Mouse (Mus musculus) embryonic facial prominence, embryonic 14.5 days (tissue): ENCODE results near the gene Olfr812. TPM values are rescaled to one million over a fixed set of nuclear protein-coding genes. Genes with fewer than 3 reads are reported as not detected.
"Not testable (repeated sequence)": the region's sequence is repeated elsewhere in the genome, so short reads cannot be mapped to it uniquely, and the experiment has no call there.

Experiments used
- ATAC-seq: fragments of 200-750 bp; cut with Nextera tagmentation; 2 replicates; pipeline ENCODE4 v1.8.0; 2017; ENCODE audit warnings: low read depth, moderate number of reproducible peaks, moderate TSS enrichment
- DNase-seq: peaks from one replicate; pipeline ENCODE4 v3.0.0-alpha.2; 2015; ENCODE audit warnings: low spot score
- H3K27ac ChIP-seq: fragments of 300-500 bp; sonication (generic); replicated peaks from 2 replicates; pipeline ENCODE4 v1.5.1; 2014; ENCODE audit warnings: low read depth, mild to moderate bottlenecking, low read length, moderate library complexity
- H3K27me3 ChIP-seq: fragments of 300-500 bp; sonication (generic); replicated peaks from 2 replicates; pipeline ENCODE4 v1.6.1; 2014; ENCODE audit warnings: low read length; ENCODE audit not compliant: control insufficient read depth, insufficient read depth
- H3K36me3 ChIP-seq: fragments of 300-500 bp; sonication (generic); 2 replicates; pipeline ENCODE4 v1.6.1; 2014; ENCODE audit warnings: low read length, mixed read lengths; ENCODE audit not compliant: control insufficient read depth, insufficient read depth
- H3K4me1 ChIP-seq: fragments of 300-500 bp; sonication (generic); 2 replicates; pipeline ENCODE4 v1.6.1; 2014; ENCODE audit warnings: antibody characterized with exemption, low read length; ENCODE audit not compliant: control insufficient read depth, insufficient read depth
- H3K4me2 ChIP-seq: fragments of 300-500 bp; sonication (generic); 2 replicates; pipeline ENCODE4 v1.6.1; 2014; ENCODE audit warnings: low read depth, mild to moderate bottlenecking, low read length, moderate library complexity, mixed read lengths
- H3K4me3 ChIP-seq: fragments of 300-500 bp; sonication (generic); 2 replicates; pipeline ENCODE4 v1.5.1; 2014; ENCODE audit warnings: low read depth, mild to moderate bottlenecking, low read length
- H3K9ac ChIP-seq: fragments of 300-500 bp; sonication (generic); 2 replicates; pipeline ENCODE4 v1.6.1; 2014; ENCODE audit warnings: low read depth, mild to moderate bottlenecking, low read length, moderate library complexity, mixed read lengths
- H3K9me3 ChIP-seq: fragments of 300-500 bp; sonication (generic); 2 replicates; pipeline ENCODE4 v1.6.1; 2016; ENCODE audit warnings: low read length; ENCODE audit not compliant: control insufficient read depth
- WGBS: fragments of 180-500 bp; shearing (Covaris S2); extraction: QIAGEN DNeasy Blood & Tissue Kit; methylation state at CpG from one replicate; pipeline ENCODE4 v1.1.7; 2014; 5-methylcytosine and 5-hydroxymethylcytosine counted together
- polyA plus RNA-seq: library from polyadenylated mRNA; unstranded; fragments of >200 nt; fragmentation: Nextera tagmentation; extraction: Ambion mirVana; gene quantifications from 2 replicates; pipeline ENCODE4 v1.2.1, GENCODE M21; 2014

Olfr812 gene
- 0.16 and 0.21 TPM in 2 replicates for polyA plus RNA-seq

- no peak within 1 kb of the TSS for H3K4me3 ChIP-seq
- 60% methylated on average over 1 of the region's 1 CpGs for WGBS
- no peak within 1 kb of the TSS for H3K27ac ChIP-seq
- ATAC-seq (no peak), DNase-seq (no peak)
- no peaks in the 10 kb centered on the region for H3K9me3 ChIP-seq
- H3K36me3 ChIP-seq, result no peaks in the 10 kb centered on the region
- H3K4me2 ChIP-seq, result no peak within 1 kb of the TSS
- no peaks in the 10 kb centered on the region for H3K4me1 ChIP-seq
- no peaks in the 10 kb centered on the region for H3K27me3 ChIP-seq
- no peak within 1 kb of the TSS for H3K9ac ChIP-seq
These were observed at the start of gene Olfr812 for GRCm38 (mm10) chr10:129845994-129846393. Gene Olfr812, minus strand, starts transcription at chr10:129846094.

DNA sequence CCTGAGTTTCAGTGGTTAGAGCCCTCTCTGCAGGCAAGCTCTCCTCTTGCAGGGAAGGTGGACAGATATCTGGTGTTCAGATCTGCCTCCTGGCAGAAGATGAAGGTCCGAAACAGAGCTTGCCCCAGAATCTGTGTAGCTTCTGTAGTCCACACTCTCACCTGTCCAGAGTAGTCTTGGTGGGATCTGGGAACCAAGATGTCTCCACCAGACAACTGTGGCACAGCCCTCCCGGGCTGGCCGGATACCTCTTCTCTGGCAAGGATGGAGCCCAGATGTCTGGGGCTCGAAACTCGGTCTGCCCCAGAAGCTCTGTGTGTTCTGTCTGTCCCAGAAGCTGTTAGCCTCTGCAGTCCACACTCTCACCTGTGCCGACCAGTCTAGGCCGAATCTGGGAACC, 40.0 kb upstream of the Olfr812 start:
- no peak overlapping the region for H3K9ac ChIP-seq
- no peak overlapping the region for H3K4me3 ChIP-seq
- no peak overlapping the region for H3K27ac ChIP-seq
- ATAC-seq, result no peak
- no peaks in the 10 kb centered on the region for H3K4me1 ChIP-seq
- DNase-seq, result no peak
- H3K4me2 ChIP-seq, result no peak overlapping the region
- H3K36me3 ChIP-seq, result no peaks in the 10 kb centered on the region
- WGBS, result 93% methylated on average over 7 of the region's 7 CpGs
- H3K27me3 ChIP-seq, result no peaks in the 10 kb centered on the region
- H3K9me3 ChIP-seq, result no peaks in the 10 kb centered on the region

DNA sequence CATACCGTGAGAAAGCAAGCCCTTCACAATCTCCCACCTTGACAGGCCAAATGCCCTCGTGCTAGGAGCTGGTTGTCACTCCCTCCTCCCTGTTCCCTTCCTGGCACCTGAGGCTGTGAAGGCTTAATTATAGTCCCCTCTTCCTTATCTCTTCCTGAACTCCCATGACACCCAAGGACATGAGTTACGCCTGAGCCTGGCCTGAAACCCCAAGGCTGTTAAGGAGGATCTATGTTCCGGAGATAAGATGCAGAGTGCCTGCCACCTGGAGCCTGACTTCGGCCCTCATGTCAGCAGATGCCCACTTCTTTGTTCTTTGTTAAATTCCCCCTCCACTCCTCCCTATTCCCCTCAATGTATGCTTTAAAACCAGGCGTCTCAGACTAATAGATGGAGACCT, 39.6 kb upstream of the Olfr812 start:
- not testable (repeated sequence) for H3K9ac ChIP-seq, H3K4me2 ChIP-seq, H3K4me1 ChIP-seq, H3K9me3 ChIP-seq, H3K36me3 ChIP-seq, DNase-seq, H3K27ac ChIP-seq, ATAC-seq, H3K4me3 ChIP-seq, H3K27me3 ChIP-seq
- 83% methylated on average over 6 of the region's 6 CpGs for WGBS

DNA sequence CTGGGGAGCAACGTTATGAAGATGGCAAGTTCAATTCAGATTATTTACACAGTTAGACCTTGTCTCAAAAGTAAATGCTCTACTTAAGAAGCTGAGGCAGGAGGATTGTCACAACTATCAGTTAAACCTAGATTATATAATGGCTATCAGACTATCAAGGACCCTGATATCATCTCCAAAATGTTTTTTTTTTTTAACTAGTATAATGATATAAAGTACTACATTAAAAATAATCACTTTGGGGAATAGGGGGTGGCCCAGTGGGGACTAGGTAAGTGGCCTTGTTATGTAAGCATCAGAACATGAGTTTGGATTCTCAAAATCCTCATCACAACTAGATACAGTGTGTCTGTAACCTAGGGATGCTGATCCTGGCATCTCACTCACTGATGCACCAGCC, 33.9 kb upstream of the Olfr812 start, which contains the start of gene Olfr814:
TSS of gene Olfr814 (minus strand) at position 101 of the 400 bp plus-strand sequence.
- not testable (repeated sequence) for H3K27ac ChIP-seq, H3K36me3 ChIP-seq, H3K27me3 ChIP-seq, H3K4me1 ChIP-seq, DNase-seq, H3K4me2 ChIP-seq, ATAC-seq, H3K4me3 ChIP-seq, H3K9ac ChIP-seq, H3K9me3 ChIP-seq
- WGBS, result no CpG with 5 or more reads among the region's 1 CpGs

DNA sequence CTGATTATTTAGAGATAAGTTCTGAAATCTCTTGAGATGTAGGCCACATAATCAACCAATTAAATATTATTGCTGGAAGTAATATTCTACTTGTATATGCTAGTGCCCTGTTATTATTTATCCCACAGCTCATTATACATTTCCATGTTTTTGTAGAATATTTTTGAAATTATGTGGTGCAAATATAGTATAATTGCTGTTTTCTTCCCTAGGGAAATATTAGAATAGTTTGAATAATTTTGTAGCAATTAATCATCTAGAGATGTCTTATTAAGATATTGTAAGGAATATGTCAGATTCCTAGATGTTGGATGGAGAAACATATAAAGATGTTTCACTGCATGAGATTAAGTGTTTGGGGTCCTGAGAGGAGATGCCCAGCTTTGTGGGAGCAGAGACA, 9.2 kb upstream of the Olfr812 start, which contains the start of gene Olfr813:
TSS of gene Olfr813 (plus strand) at position 301 of the 400 bp plus-strand sequence.
- Histone ChIP-seq H3K4me2 (no peak within 1 kb of the TSS), H3K9me3 (no peaks in the 10 kb centered on the region), H3K4me3 (no peak within 1 kb of the TSS), H3K36me3 (no peaks in the 10 kb centered on the region), H3K27ac (no peak within 1 kb of the TSS), H3K9ac (no peak within 1 kb of the TSS), H3K4me1 (no peaks in the 10 kb centered on the region), H3K27me3 (no peaks in the 10 kb centered on the region)
- DNase-seq (no peak), ATAC-seq (no peak)

DNA sequence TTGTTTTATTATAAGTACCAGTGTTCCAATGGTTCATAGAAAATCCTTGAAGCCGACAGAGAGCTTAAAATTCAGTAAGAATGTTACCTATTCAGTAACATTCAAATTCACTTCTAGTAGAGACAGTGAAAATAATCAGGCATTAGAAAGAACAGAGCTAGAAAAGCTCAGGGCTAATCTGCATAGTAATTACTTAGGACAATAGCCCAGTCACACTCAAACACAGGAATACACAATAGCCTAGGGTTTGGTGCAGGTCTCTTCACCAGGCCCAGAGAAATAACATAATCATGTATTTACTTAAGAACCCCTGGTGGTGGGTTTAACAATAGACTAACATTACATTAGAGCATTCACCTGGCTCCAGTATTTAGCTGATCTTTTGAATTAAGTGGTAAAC, 1.4 kb upstream of the Olfr812 start:
- H3K9me3 ChIP-seq, result no peaks in the 10 kb centered on the region
- H3K4me2 ChIP-seq, result no peak overlapping the region
- H3K4me3 ChIP-seq, result no peak overlapping the region
- 77% methylated on average over 1 of the region's 1 CpGs for WGBS
- no peak overlapping the region for H3K9ac ChIP-seq
- H3K27me3 ChIP-seq, result no peaks in the 10 kb centered on the region
- no peak overlapping the region for H3K27ac ChIP-seq
- DNase-seq (no peak), ATAC-seq (no peak)
- no peaks in the 10 kb centered on the region for H3K36me3 ChIP-seq
- no peaks in the 10 kb centered on the region for H3K4me1 ChIP-seq

DNA sequence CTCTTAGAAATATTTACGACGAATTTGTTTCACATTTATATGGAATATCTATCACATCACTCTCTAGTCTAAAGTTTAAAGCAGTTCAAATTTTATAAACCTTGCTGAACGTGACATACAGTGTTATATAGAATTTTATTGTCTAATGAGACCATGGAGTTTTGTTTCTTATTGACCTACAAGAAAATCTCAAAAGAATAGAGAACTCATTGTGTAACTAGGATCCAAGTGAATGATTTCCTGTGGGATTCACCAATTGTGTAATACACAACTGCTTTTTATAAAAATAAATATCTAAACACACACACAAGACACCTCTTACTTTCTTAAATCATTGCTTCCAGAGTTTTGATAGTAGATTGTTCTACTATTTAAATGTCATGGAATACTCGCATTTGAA, 41.6 kb downstream of the Olfr812 start, which contains the start of gene Olfr811:
TSS of gene Olfr811 (minus strand) at position 101 of the 400 bp plus-strand sequence.
- Histone ChIP-seq H3K4me3 (no peak within 1 kb of the TSS), H3K4me2 (no peak within 1 kb of the TSS), H3K9ac (no peak within 1 kb of the TSS), H3K9me3 (no peaks in the 10 kb centered on the region), H3K27me3 (no peaks in the 10 kb centered on the region), H3K4me1 (no peaks in the 10 kb centered on the region), H3K27ac (no peak within 1 kb of the TSS), H3K36me3 (no peaks in the 10 kb centered on the region)
- no peak for DNase-seq
- WGBS, result 84% methylated on average over 4 of the region's 4 CpGs
- ATAC-seq, result no peak

DNA sequence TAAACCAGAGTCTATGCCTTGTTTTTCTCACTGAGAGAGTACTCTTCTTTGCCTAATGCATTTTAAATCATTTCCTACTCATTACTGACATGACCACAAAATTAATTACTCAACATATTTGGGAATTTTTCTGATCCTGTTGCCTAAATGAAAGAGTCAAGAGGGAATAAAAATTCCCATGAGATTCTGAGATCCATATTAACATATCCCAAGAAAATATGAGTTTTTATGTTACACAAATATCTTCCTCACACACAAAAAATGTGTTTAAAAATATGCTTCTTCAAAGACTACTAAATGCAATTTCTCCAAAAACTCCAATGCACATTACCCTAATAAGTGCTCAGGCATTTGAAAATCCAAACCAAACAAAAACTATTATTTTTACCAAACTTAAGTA, 51.1 kb downstream of the Olfr812 start, which contains the start of gene Olfr810:
TSS of gene Olfr810 (minus strand) at position 101 of the 400 bp plus-strand sequence.
- Histone ChIP-seq H3K4me1 (no peaks in the 10 kb centered on the region), H3K9me3 (no peaks in the 10 kb centered on the region), H3K27me3 (no peaks in the 10 kb centered on the region), H3K4me3 (no peak within 1 kb of the TSS), H3K4me2 (no peak within 1 kb of the TSS), H3K27ac (no peak within 1 kb of the TSS), H3K9ac (no peak within 1 kb of the TSS), H3K36me3 (no peaks in the 10 kb centered on the region)
- no peak for DNase-seq
- ATAC-seq, result no peak
